In genomic region chr6:99285026-99285425, GRCm38 (mm10) we compare ENCODE assay signal across 23 mouse cellular contexts.
DNase-seq lines count a peak whose midpoint lies in the region; ATAC-seq and TF ChIP-seq lines count a peak whose summit lies in the region.
"Had no signal": no experiment of that assay in that cellular context is flagged by ENCODE, and none has a peak within 500 bp of the region (broad histone marks: within the 10 kb centered on the region; RNA-seq: fewer than 3 reads in every experiment).

No protein-coding gene starts in this region.

- intact Hi-C loops in gastrocnemius, postnatal 14 days (cut with DNase I; ENCODE audit: low total_unique reads), result no loop called here

- TF ChIP-seq POLR2A in cerebellum, adult 2 months (IDR thresholded peaks at IDR 0.05; ENCODE audit: borderline replicate concordance, insufficient read depth, low read length), result no peak

- ATAC-seq in intestine, embryonic 16.5 days, result peak; percentile 82
- peak; percentile 56; the same call in 1 of the 2 replicates for ATAC-seq in neutrophil, adult 5-6 weeks (ENCODE audit: extremely low read depth, insufficient number of reproducible peaks, low FRiP score, poor library complexity, severe bottlenecking)
- ATAC-seq: midbrain, embryonic 13.5 days had no signal

- H3K4me2 ChIP-seq in intestine, embryonic 16.5 days (ENCODE audit: low read depth, low read length), result no peak overlapping the region
- H3K4me2 ChIP-seq: embryonic facial prominence, embryonic 12.5 days; forebrain, embryonic 12.5 days; hindbrain, embryonic 12.5 days; kidney, embryonic 15.5 days; limb, embryonic 15.5 days; liver, embryonic 15.5 days; lung, embryonic 15.5 days; midbrain, embryonic 13.5 days; neural tube, embryonic 13.5 days had no signal

- H3K4me3 ChIP-seq in intestine, embryonic 16.5 days (ENCODE audit: low read length), result no peak overlapping the region
- no peak overlapping the region for H3K4me3 ChIP-seq in cerebellum, adult 2 months (replicated peaks; ENCODE audit: insufficient read depth, low read depth, low read length)
- H3K4me3 ChIP-seq: embryonic facial prominence, embryonic 12.5 days; forebrain, embryonic 12.5 days; hindbrain, embryonic 12.5 days; kidney, embryonic 15.5 days; left cerebral cortex, adult 2 months; limb, embryonic 15.5 days; liver, embryonic 15.5 days; lung, embryonic 15.5 days; midbrain, embryonic 13.5 days; neural tube, embryonic 13.5 days had no signal

- no peak for TF ChIP-seq CTCF in cerebellum, adult 2 months (IDR thresholded peaks at IDR 0.05; ENCODE audit: borderline replicate concordance, insufficient read depth, low read depth, low read length)

- H3K9ac ChIP-seq in intestine, embryonic 16.5 days (ENCODE audit: low read depth, low read length), result no peak overlapping the region
- H3K9ac ChIP-seq: embryonic facial prominence, embryonic 12.5 days; forebrain, embryonic 12.5 days; hindbrain, embryonic 12.5 days; kidney, embryonic 15.5 days; limb, embryonic 15.5 days; liver, embryonic 15.5 days; lung, embryonic 15.5 days; midbrain, embryonic 13.5 days; neural tube, embryonic 13.5 days had no signal

- no peaks in the 10 kb centered on the region for H3K36me3 ChIP-seq in intestine, embryonic 16.5 days (ENCODE audit: control insufficient read depth, insufficient read depth, low read length)
- H3K36me3 ChIP-seq: embryonic facial prominence, embryonic 12.5 days; forebrain, embryonic 12.5 days; hindbrain, embryonic 12.5 days; kidney, embryonic 15.5 days; limb, embryonic 15.5 days; liver, embryonic 15.5 days; lung, embryonic 15.5 days; midbrain, embryonic 13.5 days; neural tube, embryonic 13.5 days had no signal

- no peaks in the 10 kb centered on the region for H3K4me1 ChIP-seq in intestine, embryonic 16.5 days (ENCODE audit: control insufficient read depth, insufficient read depth, low read length)
- H3K4me1 ChIP-seq in cerebellum, adult 2 months (ENCODE audit: control insufficient read depth, insufficient read depth, low read length), result no peaks in the 10 kb centered on the region
- H3K4me1 ChIP-seq: embryonic facial prominence, embryonic 12.5 days; lung, embryonic 15.5 days had no signal

- peak; percentile 43 for DNase-seq in CD4-positive, CD25-positive, alpha-beta regulatory T cell, adult 2 months (ENCODE audit: low read depth, low spot score)
- DNase-seq in T-cell, adult 2 months (ENCODE audit: low spot score), result peak; percentile 44
- no peak for DNase-seq in cerebellum, adult 2 months
- DNase-seq in kidney, adult 9 months, result no peak
- DNase-seq in gastrocnemius, postnatal 14 days, result no peak
- DNase-seq in spleen, adult 12 weeks (ENCODE audit: low spot score), result no peak
- DNase-seq: adrenal gland, postnatal 25 days; cerebellum, adult 9-10 months; gastrocnemius, postnatal 36 days; kidney, postnatal 36 days; left cerebral cortex, postnatal 4 days had no signal

- no peak overlapping the region for H3K27ac ChIP-seq in intestine, embryonic 16.5 days (ENCODE audit: low read length)
- H3K27ac ChIP-seq in cerebellum, adult 2 months (ENCODE audit: insufficient read depth, low read length), result no peak overlapping the region
- H3K27ac ChIP-seq: embryonic facial prominence, embryonic 12.5 days; forebrain, embryonic 12.5 days; hindbrain, embryonic 12.5 days; kidney, embryonic 15.5 days; left cerebral cortex, adult 2 months; limb, embryonic 15.5 days; liver, embryonic 15.5 days; lung, embryonic 15.5 days; midbrain, embryonic 13.5 days; neural tube, embryonic 13.5 days had no signal

- no peaks in the 10 kb centered on the region for H3K9me3 ChIP-seq in intestine, embryonic 16.5 days (ENCODE audit: control insufficient read depth, low read length)
- H3K9me3 ChIP-seq: embryonic facial prominence, embryonic 12.5 days; forebrain, embryonic 12.5 days; hindbrain, embryonic 12.5 days; kidney, embryonic 15.5 days; limb, embryonic 15.5 days; liver, embryonic 15.5 days; lung, embryonic 15.5 days; midbrain, embryonic 13.5 days; neural tube, embryonic 13.5 days had no signal

- H3K27me3 ChIP-seq in intestine, embryonic 16.5 days (replicated peaks; ENCODE audit: control insufficient read depth, insufficient read depth, low read length), result no peaks in the 10 kb centered on the region
- no peaks in the 10 kb centered on the region for H3K27me3 ChIP-seq in cerebellum, adult 2 months (ENCODE audit: control insufficient read depth, insufficient read depth, low read length)
- H3K27me3 ChIP-seq: embryonic facial prominence, embryonic 12.5 days; forebrain, embryonic 12.5 days; hindbrain, embryonic 12.5 days; kidney, embryonic 15.5 days; limb, embryonic 15.5 days; liver, embryonic 15.5 days; lung, embryonic 15.5 days; neural tube, embryonic 13.5 days had no signal

- whole genome bisulfite sequencing in intestine, embryonic 16.5 days, result 44% methylated on average over 3 of the region's 3 CpGs
- WGBS in cerebellum, adult 2 months, result 85% methylated on average over 3 of the region's 3 CpGs

Comparison
In these comparisons a context has a peak if more than half of its experiments do, and no peak if none do; other contexts are left out.
1. DNase-seq: peak in CD4-positive, CD25-positive, alpha-beta regulatory T cell, adult 2 months (single experiment) and T-cell, adult 2 months (single experiment); none in cerebellum, adult 2 months (0 of 2), kidney, adult 9 months (single experiment), gastrocnemius, postnatal 14 days (single experiment) and spleen, adult 12 weeks (single experiment).